Mouse (Mus musculus) liver, adult 2 months (tissue): Measurements from ENCODE around the gene Spg21.

Experiments used
- CTCF ChIP-seq: fragments of 200-500 bp; IDR thresholded peaks from 2 replicates; pipeline ENCODE4 v1.5.1; 2011; ENCODE audit warnings: low read depth, low read length, control low read depth
- POLR2A ChIP-seq: fragments of 200-500 bp; IDR thresholded peaks from 2 replicates; pipeline ENCODE4 v1.6.1; 2011; ENCODE audit warnings: low read length, control low read depth; ENCODE audit not compliant: insufficient read depth; ENCODE audit errors: extremely low read depth

GRCm38 (mm10) chr9:65532986-65533385 lies 72.2 kb downstream of the Spg21 start:
- no peak for TF ChIP-seq CTCF
- TF ChIP-seq POLR2A: no peak
